Mouse (Mus musculus) ES-Bruce4 (cell line): ENCODE results near the gene Kcnk5. TPM values are rescaled to one million over a fixed set of nuclear protein-coding genes. Genes with fewer than 3 reads are reported as not detected.

ENCODE experiments used
- H3K27ac ChIP-seq: 2 replicates; pipeline ENCODE4 v1.5.1; 2012; ENCODE audit warnings: low read length, inconsistent platforms; ENCODE audit not compliant: insufficient read depth
- H3K27me3 ChIP-seq: 2 replicates; pipeline ENCODE4 v1.6.1; 2012; ENCODE audit warnings: mild to moderate bottlenecking, low read length, inconsistent platforms; ENCODE audit not compliant: control insufficient read depth, poor library complexity, insufficient read depth, severe bottlenecking
- H3K36me3 ChIP-seq: 2 replicates; pipeline ENCODE4 v1.6.1; 2012; ENCODE audit warnings: inconsistent platforms, mild to moderate bottlenecking, low read length, moderate library complexity; ENCODE audit not compliant: control insufficient read depth, poor library complexity, insufficient read depth, severe bottlenecking
- H3K4me1 ChIP-seq: one replicate; pipeline ENCODE4 v1.8.1; 2011; ENCODE audit warnings: low read length; ENCODE audit not compliant: control insufficient read depth, insufficient read depth
- H3K4me3 ChIP-seq: 2 replicates; pipeline ENCODE4 v1.5.1; 2011; ENCODE audit warnings: low read depth, mild to moderate bottlenecking, low read length
- H3K9ac ChIP-seq: 2 replicates; pipeline ENCODE4 v1.6.1; 2012; ENCODE audit warnings: low read depth, mild to moderate bottlenecking, inconsistent platforms; ENCODE audit not compliant: poor library complexity, severe bottlenecking
- H3K9me3 ChIP-seq: replicated peaks from 2 replicates; pipeline ENCODE4 v1.6.1; 2012; ENCODE audit warnings: mild to moderate bottlenecking, low read length, inconsistent platforms; ENCODE audit not compliant: control insufficient read depth, poor library complexity, insufficient read depth, severe bottlenecking
- CTCF ChIP-seq: IDR thresholded peaks from one replicate; pipeline ENCODE4 v1.8.1; 2011; ENCODE audit warnings: low read depth, low read length
- EP300 ChIP-seq: IDR thresholded peaks from 2 replicates; pipeline ENCODE4 v1.6.1; 2011; ENCODE audit warnings: low read depth, low read length; ENCODE audit not compliant: insufficient read depth
- POLR2A ChIP-seq: IDR thresholded peaks from one replicate; pipeline ENCODE4 v1.8.1; 2011; ENCODE audit warnings: low read length; ENCODE audit not compliant: insufficient read depth
- polyA plus RNA-seq: library from polyadenylated mRNA; stranded (reverse); fragments of >200 nt; gene quantifications from 2 replicates; pipeline ENCODE4 v1.2.4, GENCODE M21; 2011; ENCODE audit warnings: low read depth; ENCODE audit not compliant: missing spikeins, insufficient read depth, insufficient read length

The Kcnk5 gene
- polyA plus RNA-seq, 1 experiment = 21.5 TPM

GRCm38 (mm10) chr14:20148514-20148913 lies 33.1 kb downstream of the Kcnk5 start:
- Histone ChIP-seq H3K27ac (no peak overlapping the region), H3K4me3 (no peak overlapping the region), H3K9ac (no peak overlapping the region), H3K4me1 (peaks cover 5% of the 10 kb centered on the region), H3K36me3 (peaks cover 28% of the 10 kb centered on the region), H3K9me3 (no peaks in the 10 kb centered on the region), H3K27me3 (no peaks in the 10 kb centered on the region)
- TF ChIP-seq EP300 (no peak), POLR2A (no peak), CTCF (no peak)

GRCm38 (mm10) chr14:20147854-20148253 lies 33.8 kb downstream of the Kcnk5 start:
- TF ChIP-seq CTCF = no peak
- no peak for TF ChIP-seq EP300
- no peak for TF ChIP-seq POLR2A
- H3K9me3 ChIP-seq = no peaks in the 10 kb centered on the region
- H3K4me3 ChIP-seq = no peak overlapping the region
- no peak overlapping the region for H3K9ac ChIP-seq
- no peaks in the 10 kb centered on the region for H3K27me3 ChIP-seq
- no peak overlapping the region for H3K27ac ChIP-seq
- H3K36me3 ChIP-seq = peaks cover 32% of the 10 kb centered on the region
- H3K4me1 ChIP-seq = peaks cover 5% of the 10 kb centered on the region

GRCm38 (mm10) chr14:20144093-20144492 lies 37.5 kb downstream of the Kcnk5 start:
- Histone ChIP-seq H3K4me3 (no peak overlapping the region), H3K9me3 (no peaks in the 10 kb centered on the region), H3K27me3 (no peaks in the 10 kb centered on the region), H3K27ac (no peak overlapping the region), H3K36me3 (peaks cover 49% of the 10 kb centered on the region), H3K9ac (no peak overlapping the region), H3K4me1 (peaks cover under 1% of the 10 kb centered on the region)
- TF ChIP-seq EP300 (no peak), CTCF (no peak), POLR2A (no peak)

DNA sequence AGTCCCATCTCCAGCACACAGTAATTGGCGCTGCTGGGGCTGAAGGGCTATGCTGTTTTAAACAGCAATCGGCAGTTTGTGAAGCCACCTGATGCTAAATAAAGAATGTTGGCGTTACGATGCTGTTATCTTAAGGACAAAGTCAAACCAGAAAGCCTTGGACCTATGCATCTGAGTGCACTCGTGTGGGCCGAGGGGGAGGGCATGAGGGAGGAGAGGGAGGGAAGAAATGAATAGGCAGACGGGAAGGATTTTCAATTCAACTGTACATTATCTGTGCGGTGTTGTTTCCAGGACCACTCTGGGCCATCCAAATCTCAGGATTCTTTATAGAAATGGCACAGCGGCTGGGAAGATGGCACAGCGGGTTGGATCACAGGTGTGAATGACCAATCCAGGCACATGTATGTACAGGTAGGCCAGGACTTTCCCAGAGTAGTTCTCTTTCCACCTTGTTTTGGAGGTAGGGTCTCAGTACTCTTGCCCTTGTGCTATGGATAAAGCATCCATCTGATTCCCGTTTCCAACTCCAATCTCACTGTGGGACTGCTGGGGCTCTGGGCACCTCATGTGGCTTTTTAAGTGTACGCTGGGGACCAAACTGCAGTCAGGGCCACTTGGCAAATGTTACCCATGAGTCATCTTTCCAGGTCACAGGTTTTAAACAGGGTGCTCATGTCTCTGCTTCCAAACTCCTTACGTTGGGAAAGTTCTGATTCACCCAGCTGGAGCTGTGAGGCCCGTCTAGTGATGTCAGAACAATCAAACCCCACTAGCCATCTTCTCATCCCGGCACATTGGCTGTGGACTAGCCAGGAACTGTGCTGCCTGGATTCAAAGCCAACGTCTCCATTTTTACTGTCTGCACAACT lies 42.9 kb downstream of the Kcnk5 start, which contains the start of gene Saysd1:
Saysd1 (minus strand) TSS at position 51 of the 872 bp plus-strand sequence.
- H3K27me3 ChIP-seq = no peaks in the 10 kb centered on the region
- no peak within 1 kb of the TSS for H3K4me3 ChIP-seq
- no peak within 1 kb of the TSS for H3K27ac ChIP-seq
- peaks cover 23% of the 10 kb centered on the region for H3K36me3 ChIP-seq
- no peak within 1 kb of the TSS for H3K9ac ChIP-seq
- no peak for TF ChIP-seq CTCF
- TF ChIP-seq POLR2A = no peak
- TF ChIP-seq EP300 = no peak
- H3K4me1 ChIP-seq = peaks cover 1% of the 10 kb centered on the region
- no peaks in the 10 kb centered on the region for H3K9me3 ChIP-seq

DNA sequence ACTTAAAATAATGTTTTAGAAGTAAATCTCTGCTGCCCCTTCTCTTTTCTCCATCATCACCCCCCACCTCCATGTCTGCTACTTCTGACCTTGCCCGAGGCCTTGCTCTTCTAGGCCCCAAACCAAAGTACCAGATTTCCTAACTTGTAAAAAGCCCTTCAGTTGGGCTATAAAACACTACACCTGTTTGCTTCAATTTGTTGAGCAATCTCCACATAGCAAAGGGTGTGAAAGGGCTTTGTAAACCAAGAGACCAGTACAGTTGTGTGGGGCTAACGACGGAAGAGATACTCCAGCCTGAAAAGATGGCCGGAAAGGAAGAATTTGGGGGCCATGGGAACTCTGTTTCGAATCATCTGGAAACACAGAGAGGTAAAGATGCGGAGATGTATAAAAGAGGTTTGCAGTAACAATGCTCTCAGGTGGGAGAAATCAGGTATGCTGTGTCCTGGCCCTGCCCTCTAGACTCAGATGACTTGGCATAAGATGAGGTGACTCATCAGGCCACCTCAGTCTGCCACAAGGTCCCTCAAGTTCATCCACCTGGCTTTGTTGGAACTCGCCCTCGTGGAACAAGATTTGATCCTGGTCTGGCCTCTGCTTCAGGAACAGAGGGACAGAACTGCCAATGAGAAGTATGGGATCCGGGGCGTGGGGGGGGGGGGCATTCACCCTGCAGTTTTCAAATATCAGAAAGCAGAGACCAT lies 46.5 kb downstream of the Kcnk5 start:
- Histone ChIP-seq H3K9ac (no peak overlapping the region), H3K27me3 (no peaks in the 10 kb centered on the region), H3K4me1 (peaks cover 1% of the 10 kb centered on the region), H3K36me3 (no peaks in the 10 kb centered on the region), H3K4me3 (no peak overlapping the region), H3K27ac (no peak overlapping the region), H3K9me3 (no peaks in the 10 kb centered on the region; the same call in 1 of the 2 replicates)
- no peak for TF ChIP-seq EP300
- no peak for TF ChIP-seq POLR2A
- TF ChIP-seq CTCF = no peak

GRCm38 (mm10) chr14:20128162-20128561 lies 53.4 kb downstream of the Kcnk5 start:
- no peak overlapping the region for H3K4me3 ChIP-seq
- H3K9ac ChIP-seq = no peak overlapping the region
- no peak overlapping the region for H3K27ac ChIP-seq
- TF ChIP-seq CTCF = no peak
- no peak for TF ChIP-seq POLR2A
- TF ChIP-seq EP300 = no peak
- no peaks in the 10 kb centered on the region for H3K4me1 ChIP-seq
- H3K27me3 ChIP-seq = no peaks in the 10 kb centered on the region
- H3K36me3 ChIP-seq = no peaks in the 10 kb centered on the region
- no peaks in the 10 kb centered on the region; the same call in 1 of the 2 replicates for H3K9me3 ChIP-seq
